Mouse (Mus musculus): ENCODE results near the gene Ndufv1. TPM values are rescaled to one million over a fixed set of nuclear protein-coding genes. Genes with fewer than 3 reads are reported as not detected.

Gene Ndufv1
- polyA plus RNA-seq, 1 experiment = 145 TPM

DNA sequence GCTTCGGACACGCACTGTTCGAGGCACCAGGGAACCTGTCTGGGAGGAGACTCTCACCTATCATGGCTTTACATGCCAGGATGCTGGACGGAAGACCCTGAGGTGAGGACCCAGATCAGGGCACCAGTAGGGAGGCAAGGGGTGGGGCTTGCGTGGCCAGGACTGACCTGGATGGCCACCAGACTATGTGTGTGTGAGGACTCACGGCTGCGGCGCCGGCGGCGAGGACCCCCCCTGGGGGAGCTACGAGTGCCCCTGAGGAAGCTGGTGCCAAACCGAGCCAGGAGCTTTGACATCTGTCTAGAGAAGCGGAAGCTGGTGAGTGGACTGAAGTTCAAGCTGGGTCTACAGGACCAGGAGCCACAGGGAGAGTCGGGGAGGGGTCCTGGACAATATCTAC, 8.3 kb downstream of the Ndufv1 start:
- TF ChIP-seq CTCF (IDR thresholded peaks at IDR 0.05; ENCODE audit: control insufficient read depth, insufficient read depth, insufficient replicate concordance, low read depth, low read length) (no peak), POLR2A (IDR thresholded peaks at IDR 0.05; ENCODE audit: control insufficient read depth, low read depth, low read length) (no peak)

DNA sequence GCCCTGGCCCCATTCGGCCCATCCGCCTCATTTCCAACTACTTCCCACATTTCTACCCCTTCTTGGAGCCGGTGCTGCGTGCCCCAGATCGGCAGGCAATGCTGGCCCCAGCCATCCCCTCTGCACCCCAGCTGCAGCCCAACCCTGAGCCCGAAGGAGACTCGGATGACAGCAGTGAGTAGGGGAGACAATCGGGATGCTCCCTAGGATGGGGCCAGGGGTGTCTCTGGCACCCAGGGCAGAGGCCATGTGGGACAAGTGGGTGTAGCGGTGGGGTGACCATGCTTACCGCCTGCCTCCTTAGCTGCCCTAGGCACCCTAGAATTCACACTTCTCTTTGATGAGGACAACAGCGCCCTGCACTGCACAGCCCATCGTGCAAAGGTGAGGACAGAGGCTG, 9.0 kb downstream of the Ndufv1 start:
- no peak overlapping the region for H3K4me3 ChIP-seq (ENCODE audit: control insufficient read depth, low read depth, low read length)

More for the DNA sequence above, 8.3 kb downstream of the Ndufv1 start:
- H3K27ac ChIP-seq (ENCODE audit: control insufficient read depth, insufficient read depth, low read depth, low read length) = no peak overlapping the region
- H3K4me3 ChIP-seq (ENCODE audit: control insufficient read depth, low read depth, low read length) = no peak overlapping the region
- H3K36me3 ChIP-seq (ENCODE audit: control insufficient read depth, insufficient read depth, low read length) = no peaks in the 10 kb centered on the region; the same call in none of the 2 replicates
- H3K27me3 ChIP-seq (ENCODE audit: control insufficient read depth, insufficient read depth, low read length) = no peaks in the 10 kb centered on the region
- H3K4me1 ChIP-seq (ENCODE audit: control insufficient read depth, insufficient read depth, low read length) = peaks cover 15% of the 10 kb centered on the region

DNA sequence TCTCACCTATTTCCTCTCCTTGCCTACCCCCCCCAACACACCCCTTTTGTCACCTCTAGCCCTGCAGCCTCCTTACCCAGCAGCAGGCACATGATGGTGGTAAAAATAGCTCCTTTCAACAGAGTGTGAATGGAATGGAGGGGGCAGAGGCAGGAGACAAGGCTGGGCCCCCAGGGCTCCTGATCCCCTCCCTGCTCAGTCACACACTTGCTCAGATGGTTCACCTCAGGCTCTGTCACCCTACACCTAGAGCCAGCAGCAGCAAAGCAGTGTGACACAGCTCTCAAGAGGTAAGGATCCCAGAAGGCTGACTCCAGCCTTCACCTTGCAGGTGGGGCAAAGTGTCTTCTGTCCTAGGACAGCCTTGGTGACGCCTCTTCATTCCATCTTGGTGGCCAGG, 9.5 kb downstream of the Ndufv1 start, which contains the start of gene Doc2g:
Gene Doc2g (plus strand): TSS at position 202 of the 400 bp plus-strand sequence.
- no peak within 1 kb of the TSS for H3K4me3 ChIP-seq (ENCODE audit: control insufficient read depth, low read depth, low read length)
- no peaks in the 10 kb centered on the region; the same call in 1 of the 2 replicates for H3K36me3 ChIP-seq (ENCODE audit: control insufficient read depth, insufficient read depth, low read length)
- H3K27ac ChIP-seq (ENCODE audit: control insufficient read depth, insufficient read depth, low read depth, low read length) = no peak within 1 kb of the TSS
- H3K4me1 ChIP-seq (ENCODE audit: control insufficient read depth, insufficient read depth, low read length) = peaks cover 19% of the 10 kb centered on the region
- no peaks in the 10 kb centered on the region for H3K27me3 ChIP-seq (ENCODE audit: control insufficient read depth, insufficient read depth, low read length)
- no peak for TF ChIP-seq POLR2A (IDR thresholded peaks at IDR 0.05; ENCODE audit: control insufficient read depth, low read depth, low read length)
- no peak for TF ChIP-seq CTCF (IDR thresholded peaks at IDR 0.05; ENCODE audit: control insufficient read depth, insufficient read depth, insufficient replicate concordance, low read depth, low read length)

More for the DNA sequence above, 9.0 kb downstream of the Ndufv1 start:
- no peak for TF ChIP-seq CTCF (IDR thresholded peaks at IDR 0.05; ENCODE audit: control insufficient read depth, insufficient read depth, insufficient replicate concordance, low read depth, low read length)
- TF ChIP-seq POLR2A (IDR thresholded peaks at IDR 0.05; ENCODE audit: control insufficient read depth, low read depth, low read length) = no peak
- H3K27me3 ChIP-seq (ENCODE audit: control insufficient read depth, insufficient read depth, low read length) = no peaks in the 10 kb centered on the region
- H3K27ac ChIP-seq (ENCODE audit: control insufficient read depth, insufficient read depth, low read depth, low read length) = no peak overlapping the region
- no peaks in the 10 kb centered on the region; the same call in none of the 2 replicates for H3K36me3 ChIP-seq (ENCODE audit: control insufficient read depth, insufficient read depth, low read length)
- peaks cover 19% of the 10 kb centered on the region for H3K4me1 ChIP-seq (ENCODE audit: control insufficient read depth, insufficient read depth, low read length)

DNA sequence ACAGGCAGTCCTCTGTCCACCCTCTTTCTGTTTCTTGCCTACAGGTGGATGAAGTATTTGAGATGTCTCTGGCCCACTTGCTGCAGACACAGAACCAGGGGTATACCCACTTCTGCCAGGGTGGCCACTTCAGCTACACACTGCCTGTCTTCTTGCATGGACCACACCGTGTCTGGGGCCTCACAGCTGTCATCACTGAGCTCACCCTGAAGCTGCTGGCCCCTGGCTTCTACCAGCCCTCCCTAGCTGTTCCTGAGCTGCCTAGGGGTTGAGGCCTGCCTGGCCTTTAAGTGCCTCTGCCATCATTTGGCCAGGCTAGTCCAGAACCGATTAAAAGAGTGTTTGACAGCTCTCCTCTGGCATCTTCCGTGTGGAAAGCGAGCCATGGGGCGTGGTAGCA, 10.9 kb downstream of the Ndufv1 start:
- Histone ChIP-seq H3K27me3 (ENCODE audit: control insufficient read depth, insufficient read depth, low read length) (no peaks in the 10 kb centered on the region), H3K27ac (ENCODE audit: control insufficient read depth, insufficient read depth, low read depth, low read length) (no peak overlapping the region), H3K36me3 (ENCODE audit: control insufficient read depth, insufficient read depth, low read length) (no peaks in the 10 kb centered on the region; the same call in 1 of the 2 replicates), H3K4me1 (ENCODE audit: control insufficient read depth, insufficient read depth, low read length) (peaks cover 19% of the 10 kb centered on the region), H3K4me3 (ENCODE audit: control insufficient read depth, low read depth, low read length) (no peak overlapping the region)
- TF ChIP-seq POLR2A (IDR thresholded peaks at IDR 0.05; ENCODE audit: control insufficient read depth, low read depth, low read length) (no peak), CTCF (IDR thresholded peaks at IDR 0.05; ENCODE audit: control insufficient read depth, insufficient read depth, insufficient replicate concordance, low read depth, low read length) (no peak)

DNA sequence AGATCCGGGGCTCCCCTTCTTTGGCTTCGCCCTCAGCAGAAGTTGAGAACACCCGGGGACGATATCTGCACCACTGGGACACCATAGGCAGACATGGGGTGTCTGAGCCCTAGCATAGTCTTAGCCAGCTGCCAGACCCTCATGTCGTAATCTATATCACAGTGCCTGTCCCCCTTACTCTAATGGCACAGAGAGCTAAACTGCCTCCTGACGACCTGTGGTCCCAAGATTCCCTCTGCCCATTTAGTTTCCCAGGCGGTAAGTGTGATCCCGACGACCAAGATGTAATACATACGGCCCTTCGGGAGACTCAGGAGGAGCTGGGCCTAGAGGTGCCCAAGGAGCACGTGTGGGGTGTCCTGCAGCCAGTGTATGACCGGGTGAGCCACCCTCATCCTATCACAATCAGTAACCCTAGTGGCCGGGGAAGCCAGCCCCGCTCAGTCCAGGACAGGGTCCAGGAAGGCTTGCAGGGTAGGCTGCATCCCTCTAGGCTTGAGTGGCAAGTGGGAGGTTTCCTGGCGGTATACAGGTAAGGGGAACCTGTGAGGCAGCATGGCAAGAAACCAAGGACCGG, 11.6 kb downstream of the Ndufv1 start:
- TF ChIP-seq POLR2A (IDR thresholded peaks at IDR 0.05; ENCODE audit: control insufficient read depth, low read depth, low read length) = no peak
- TF ChIP-seq CTCF (IDR thresholded peaks at IDR 0.05; ENCODE audit: control insufficient read depth, insufficient read depth, insufficient replicate concordance, low read depth, low read length) = no peak
- H3K36me3 ChIP-seq (ENCODE audit: control insufficient read depth, insufficient read depth, low read length) = no peaks in the 10 kb centered on the region; the same call in 1 of the 2 replicates
- peaks cover 19% of the 10 kb centered on the region for H3K4me1 ChIP-seq (ENCODE audit: control insufficient read depth, insufficient read depth, low read length)
- no peaks in the 10 kb centered on the region for H3K27me3 ChIP-seq (ENCODE audit: control insufficient read depth, insufficient read depth, low read length)
- peak overlapping the region; percentile 94 for H3K4me3 ChIP-seq (ENCODE audit: control insufficient read depth, low read depth, low read length)
- no peak overlapping the region for H3K27ac ChIP-seq (ENCODE audit: control insufficient read depth, insufficient read depth, low read depth, low read length)

DNA sequence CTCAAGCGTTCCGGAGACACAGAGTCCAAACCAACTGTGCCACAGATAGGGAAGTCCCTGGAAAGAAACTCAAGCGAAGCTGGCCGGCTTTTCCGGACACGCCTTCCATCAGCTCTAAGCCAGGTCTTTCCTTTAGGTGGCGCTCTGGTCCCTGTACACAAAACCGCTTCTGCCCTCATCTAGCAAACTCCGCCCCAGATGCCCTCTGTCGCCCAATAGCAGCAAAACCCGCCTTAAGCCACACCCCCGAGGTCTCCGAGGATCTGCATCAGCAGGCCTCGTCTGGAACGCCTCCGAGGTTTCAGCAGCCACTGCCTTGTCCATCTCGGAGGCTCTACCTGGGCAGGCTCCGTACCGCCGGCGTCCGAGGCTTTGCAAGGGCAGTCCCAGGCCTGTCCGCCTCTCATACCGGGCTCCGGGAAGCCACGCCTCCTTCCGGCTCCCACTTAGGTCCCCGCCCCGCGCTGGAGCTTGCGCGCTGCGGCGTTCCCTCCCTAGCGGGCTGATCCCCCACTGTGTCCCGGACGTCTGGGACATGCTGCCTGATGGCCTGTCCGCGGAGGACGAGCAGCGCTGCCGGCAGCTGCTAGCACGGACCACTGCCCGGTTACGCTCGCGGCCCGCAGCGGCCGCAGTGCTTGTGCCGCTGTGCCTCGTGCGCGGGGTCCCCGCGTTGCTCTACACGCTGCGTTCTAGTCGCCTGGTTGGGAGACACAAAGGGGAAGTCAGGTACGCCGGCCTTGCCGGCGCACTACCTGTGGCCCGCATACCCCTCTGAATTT, 12.3 kb downstream of the Ndufv1 start, which contains the start of the genes Nudt8 and Gm49405:
Gene Nudt8 (plus strand): TSS at position 462 of the 782 bp plus-strand sequence.
Gene Gm49405 (plus strand): TSS at position 508 of the 782 bp plus-strand sequence.
- H3K4me1 ChIP-seq (ENCODE audit: control insufficient read depth, insufficient read depth, low read length) = peaks cover 19% of the 10 kb centered on the region

DNA sequence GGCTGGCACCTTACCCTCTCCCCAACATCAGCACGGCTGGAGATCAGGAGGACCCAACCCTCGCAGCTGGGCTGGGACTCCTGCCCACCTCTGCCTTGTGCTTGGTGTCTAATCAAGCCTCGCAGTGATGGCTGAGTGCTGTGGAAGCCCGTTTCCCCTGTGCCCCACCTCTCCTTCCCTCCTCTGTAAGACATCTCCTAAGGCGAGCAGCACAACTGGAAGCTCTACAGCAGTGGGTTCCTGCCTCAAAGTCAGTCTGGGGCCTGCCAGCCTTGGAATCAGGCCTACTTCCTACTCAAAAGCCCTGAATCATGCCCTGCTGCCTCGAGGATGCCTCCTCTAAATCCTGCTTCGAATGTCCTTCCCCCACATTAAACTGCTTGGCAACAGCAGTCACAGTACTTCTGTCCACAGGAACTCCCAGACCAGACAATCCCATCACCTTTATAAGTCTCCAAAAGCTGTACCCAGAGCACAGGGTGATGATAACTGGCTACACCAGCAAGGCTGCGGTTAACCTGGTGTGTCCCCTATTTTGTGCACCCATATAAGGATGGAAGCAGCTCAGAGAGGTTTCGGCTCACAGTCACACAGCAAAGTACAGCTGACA, 13.4 kb downstream of the Ndufv1 start:
- H3K27me3 ChIP-seq (ENCODE audit: control insufficient read depth, insufficient read depth, low read length) = no peaks in the 10 kb centered on the region
- no peak for TF ChIP-seq CTCF (IDR thresholded peaks at IDR 0.05; ENCODE audit: control insufficient read depth, insufficient read depth, insufficient replicate concordance, low read depth, low read length)
- no peak for TF ChIP-seq POLR2A (IDR thresholded peaks at IDR 0.05; ENCODE audit: control insufficient read depth, low read depth, low read length)
- peaks cover 19% of the 10 kb centered on the region for H3K4me1 ChIP-seq (ENCODE audit: control insufficient read depth, insufficient read depth, low read length)
- no peaks in the 10 kb centered on the region for H3K36me3 ChIP-seq (ENCODE audit: control insufficient read depth, insufficient read depth, low read length)
- H3K4me3 ChIP-seq (ENCODE audit: control insufficient read depth, low read depth, low read length) = no peak overlapping the region
- H3K27ac ChIP-seq (ENCODE audit: control insufficient read depth, insufficient read depth, low read depth, low read length) = no peak overlapping the region

More for the DNA sequence above, 12.3 kb downstream of the Ndufv1 start, which contains the start of the genes Nudt8 and Gm49405:
- H3K4me3 ChIP-seq (ENCODE audit: control insufficient read depth, low read depth, low read length) = peak within 1 kb of the TSS; percentile 94
- no peaks in the 10 kb centered on the region for H3K36me3 ChIP-seq (ENCODE audit: control insufficient read depth, insufficient read depth, low read length)
- no peaks in the 10 kb centered on the region for H3K27me3 ChIP-seq (ENCODE audit: control insufficient read depth, insufficient read depth, low read length)
- peak within 1 kb of the TSS; percentile 91 for H3K27ac ChIP-seq (ENCODE audit: control insufficient read depth, insufficient read depth, low read depth, low read length)
- TF ChIP-seq POLR2A (IDR thresholded peaks at IDR 0.05; ENCODE audit: control insufficient read depth, low read depth, low read length) (peak; percentile 48; the same call in 1 of the 2 replicates), CTCF (IDR thresholded peaks at IDR 0.05; ENCODE audit: control insufficient read depth, insufficient read depth, insufficient replicate concordance, low read depth, low read length) (peak; percentile 64; the same call in 1 of the 2 replicates)

Data from testis, adult 2 months (tissue).